23 mouse cellular contexts compared by ENCODE assay signal in the genomic region with DNA sequence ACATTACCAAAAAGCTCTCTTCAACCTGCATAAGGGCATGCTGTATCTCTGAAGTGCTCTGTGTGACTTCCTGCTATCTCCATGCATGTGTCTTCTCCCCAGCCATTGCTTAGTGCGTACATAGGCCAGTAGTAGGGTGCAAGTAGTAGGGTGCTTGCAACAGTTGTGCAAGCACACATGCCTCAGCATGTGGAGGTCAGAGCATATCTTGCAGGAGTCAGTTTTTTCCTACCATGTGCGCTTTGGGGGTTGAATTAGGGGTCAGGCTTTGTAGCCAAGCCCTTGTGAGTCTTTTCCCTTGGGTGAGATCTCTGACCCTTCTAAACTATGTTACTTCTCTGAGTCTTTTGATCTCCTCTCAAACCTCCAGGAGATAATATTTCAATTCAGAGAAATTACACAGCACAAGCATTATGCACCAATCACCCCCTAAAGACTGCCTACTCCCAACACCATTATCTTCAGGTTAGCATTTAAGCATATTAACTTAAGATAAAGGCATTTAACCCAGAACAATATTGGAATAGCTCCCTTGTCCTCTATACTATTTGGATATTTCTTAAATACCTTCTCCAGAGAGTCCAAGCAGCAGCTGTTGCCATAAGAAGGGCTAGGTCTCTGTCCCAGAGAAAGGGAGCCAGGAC. TPM values are rescaled to one million over a fixed set of nuclear protein-coding genes. Genes with fewer than 3 reads are reported as not detected.
A peak's percentile ranks its signal among the peaks of the same experiment; 100 is the strongest.
DNase-seq lines count a peak whose midpoint lies in the region; ATAC-seq and TF ChIP-seq lines count a peak whose summit lies in the region.
"Had no signal": no experiment of that assay in that cellular context is flagged by ENCODE, and none has a peak within 500 bp of the region (broad histone marks: within the 10 kb centered on the region; RNA-seq: fewer than 3 reads in every experiment).

No protein-coding gene starts in this region.

- no peak for DNase-seq in heart, adult 2 months
- peak; percentile 43 for DNase-seq in stomach, postnatal 0 days (ENCODE audit: low spot score)
- no peak for DNase-seq in left cerebral cortex, postnatal 25 days (ENCODE audit: low spot score in 2 of 2)
- DNase-seq: adrenal gland, adult 2 months; adrenal gland, postnatal 14 days; cerebellum, adult 11 months; cerebellum, adult 2 months; cerebellum, adult 9-11 months; cerebellum, postnatal 25 days; gastrocnemius, postnatal 25 days; heart, adult 18-20 months; heart, postnatal 10 days had no signal

- intact Hi-C loops in heart, adult 2 months (cut with DNase I), result no loop called here
- intact Hi-C loops in left cerebral cortex, postnatal 25 days (cut with DNase I), result no loop called here

- no peak overlapping the region for H3K4me3 ChIP-seq in heart, embryonic 13.5 days
- H3K4me3 ChIP-seq in heart, adult 2 months, result no peak overlapping the region
- no peak overlapping the region for H3K4me3 ChIP-seq in myocyte
- no peak overlapping the region for H3K4me3 ChIP-seq in stomach, embryonic 14.5 days (ENCODE audit: low read depth, low read length)
- H3K4me3 ChIP-seq in stomach, postnatal 0 days (ENCODE audit: low read depth, low read length), result no peak overlapping the region
- H3K4me3 ChIP-seq: embryonic facial prominence, embryonic 12.5 days; embryonic facial prominence, embryonic 15.5 days; hindbrain, embryonic 12.5 days; hindbrain, embryonic 15.5 days had no signal

- WGBS in heart, embryonic 13.5 days, result 77% methylated on average over 2 of the region's 2 CpGs
- 84% methylated on average over 2 of the region's 2 CpGs for WGBS in heart, adult 2 months
- 82% methylated on average over 2 of the region's 2 CpGs for WGBS in stomach, embryonic 14.5 days
- 76% methylated on average over 2 of the region's 2 CpGs for WGBS in stomach, postnatal 0 days

- H3K9me3 ChIP-seq in heart, embryonic 13.5 days, result no peaks in the 10 kb centered on the region
- no peaks in the 10 kb centered on the region for H3K9me3 ChIP-seq in stomach, embryonic 14.5 days (ENCODE audit: control insufficient read depth, low read depth, low read length)
- no peaks in the 10 kb centered on the region for H3K9me3 ChIP-seq in stomach, postnatal 0 days (ENCODE audit: control insufficient read depth, low read length)
- H3K9me3 ChIP-seq: embryonic facial prominence, embryonic 12.5 days; embryonic facial prominence, embryonic 15.5 days; hindbrain, embryonic 12.5 days; hindbrain, embryonic 15.5 days had no signal

- TF ChIP-seq POLR2A in heart, adult 2 months (IDR thresholded peaks at IDR 0.05; ENCODE audit: insufficient read depth, low read depth, low read length), result no peak
- no peak for TF ChIP-seq POLR2A in myocyte (IDR thresholded peaks at IDR 0.05; ENCODE audit: insufficient read length, low read depth)

- no peak overlapping the region for H3K9ac ChIP-seq in heart, embryonic 13.5 days
- H3K9ac ChIP-seq in heart, adult 2 months (ENCODE audit: low read depth, low read length), result no peak overlapping the region
- H3K9ac ChIP-seq in stomach, embryonic 14.5 days (replicated peaks; ENCODE audit: low read depth, low read length), result no peak overlapping the region
- no peak overlapping the region for H3K9ac ChIP-seq in stomach, postnatal 0 days (ENCODE audit: low read length)
- H3K9ac ChIP-seq: embryonic facial prominence, embryonic 12.5 days; embryonic facial prominence, embryonic 15.5 days; hindbrain, embryonic 12.5 days; hindbrain, embryonic 15.5 days had no signal

- no peaks in the 10 kb centered on the region for H3K27me3 ChIP-seq in heart, embryonic 13.5 days (replicated peaks)
- H3K27me3 ChIP-seq in heart, adult 2 months (ENCODE audit: control insufficient read depth, insufficient read depth, low read length), result no peaks in the 10 kb centered on the region
- H3K27me3 ChIP-seq in myocyte (ENCODE audit: control insufficient read depth, insufficient read depth, insufficient read length), result no peaks in the 10 kb centered on the region
- no peaks in the 10 kb centered on the region for H3K27me3 ChIP-seq in stomach, embryonic 14.5 days (ENCODE audit: control insufficient read depth, insufficient read depth, low read length)
- H3K27me3 ChIP-seq in stomach, postnatal 0 days (ENCODE audit: control insufficient read depth, insufficient read depth, low read length), result no peaks in the 10 kb centered on the region
- H3K27me3 ChIP-seq: embryonic facial prominence, embryonic 12.5 days; embryonic facial prominence, embryonic 15.5 days; hindbrain, embryonic 12.5 days; hindbrain, embryonic 15.5 days had no signal

- no peak for ATAC-seq in heart, embryonic 13.5 days (ENCODE audit: extremely low read depth, insufficient number of reproducible peaks, low FRiP score, low TSS enrichment)
- peak; percentile 68; the same call in 1 of the 2 replicates for ATAC-seq in stomach, embryonic 14.5 days (ENCODE audit: insufficient number of reproducible peaks, insufficient read depth, low FRiP score, low read depth)
- ATAC-seq in stomach, postnatal 0 days (ENCODE audit: low FRiP score, low TSS enrichment), result peak; percentile 24; the same call in 1 of the 2 replicates
- ATAC-seq: CD4-positive, CD25-positive, alpha-beta regulatory T cell, adult 4 months; forebrain, embryonic 14.5 days had no signal

- peaks cover 58% of the 10 kb centered on the region for H3K4me1 ChIP-seq in heart, embryonic 13.5 days
- H3K4me1 ChIP-seq in heart, adult 2 months (ENCODE audit: control insufficient read depth, insufficient read depth, low read length), result no peaks in the 10 kb centered on the region; the same call in 1 of the 2 replicates
- H3K4me1 ChIP-seq in stomach, embryonic 14.5 days (ENCODE audit: control insufficient read depth, insufficient read depth, low read length), result no peaks in the 10 kb centered on the region
- no peaks in the 10 kb centered on the region for H3K4me1 ChIP-seq in stomach, postnatal 0 days (replicated peaks; ENCODE audit: control insufficient read depth, insufficient read depth)
- H3K4me1 ChIP-seq: embryonic facial prominence, embryonic 12.5 days; embryonic facial prominence, embryonic 15.5 days; hindbrain, embryonic 12.5 days; hindbrain, embryonic 15.5 days had no signal

- H3K27ac ChIP-seq in heart, embryonic 13.5 days (replicated peaks), result 0 out of 2 replicates have a peak overlapping the region, but pooled peaks have one; percentile 9
- H3K27ac ChIP-seq in heart, adult 2 months, result no peak overlapping the region
- H3K27ac ChIP-seq in stomach, embryonic 14.5 days (ENCODE audit: low read length), result no peak overlapping the region
- H3K27ac ChIP-seq in stomach, postnatal 0 days (replicated peaks), result no peak overlapping the region
- H3K27ac ChIP-seq: embryonic facial prominence, embryonic 12.5 days; embryonic facial prominence, embryonic 15.5 days; hindbrain, embryonic 12.5 days; hindbrain, embryonic 15.5 days had no signal

- H3ac ChIP-seq in myocyte (ENCODE audit: control insufficient read depth, insufficient read length), result no peak overlapping the region

- no peaks in the 10 kb centered on the region for H3K79me2 ChIP-seq in heart, adult 2 months (replicated peaks; ENCODE audit: control insufficient read depth, insufficient read depth, low read length)
- no peaks in the 10 kb centered on the region for H3K79me2 ChIP-seq in myocyte (ENCODE audit: control insufficient read depth, insufficient read depth)

- no peak for TF ChIP-seq EP300 in heart, adult 2 months (IDR thresholded peaks at IDR 0.05; ENCODE audit: insufficient read depth, low read depth, low read length)
- no peak for TF ChIP-seq EP300 in stomach, postnatal 0 days (optimal IDR thresholded peaks at IDR 0.05)

- no peaks in the 10 kb centered on the region for H3K36me3 ChIP-seq in heart, embryonic 13.5 days
- no peaks in the 10 kb centered on the region; the same call in none of the 2 replicates for H3K36me3 ChIP-seq in heart, adult 2 months (ENCODE audit: control insufficient read depth, insufficient read depth, low read length)
- H3K36me3 ChIP-seq in myocyte (ENCODE audit: control insufficient read depth, insufficient read depth), result no peaks in the 10 kb centered on the region
- no peaks in the 10 kb centered on the region for H3K36me3 ChIP-seq in stomach, embryonic 14.5 days (ENCODE audit: control insufficient read depth, insufficient read depth, low read length)
- H3K36me3 ChIP-seq in stomach, postnatal 0 days (ENCODE audit: control insufficient read depth, insufficient read depth, low read length), result no peaks in the 10 kb centered on the region
- H3K36me3 ChIP-seq: embryonic facial prominence, embryonic 12.5 days; embryonic facial prominence, embryonic 15.5 days; hindbrain, embryonic 12.5 days; hindbrain, embryonic 15.5 days had no signal

- H3K4me2 ChIP-seq in heart, embryonic 13.5 days, result no peak overlapping the region
- H3K4me2 ChIP-seq in myocyte (ENCODE audit: low read depth), result peak overlapping the region; percentile 68
- H3K4me2 ChIP-seq in stomach, embryonic 14.5 days (replicated peaks; ENCODE audit: low read depth, low read length), result no peak overlapping the region
- no peak overlapping the region for H3K4me2 ChIP-seq in stomach, postnatal 0 days (replicated peaks; ENCODE audit: low read depth)
- H3K4me2 ChIP-seq: embryonic facial prominence, embryonic 12.5 days; embryonic facial prominence, embryonic 15.5 days; hindbrain, embryonic 12.5 days; hindbrain, embryonic 15.5 days had no signal

- TF ChIP-seq CTCF in heart, adult 2 months (IDR thresholded peaks at IDR 0.05), result no peak
- no peak for TF ChIP-seq CTCF in stomach, postnatal 0 days (IDR thresholded peaks at IDR 0.05; ENCODE audit: low read depth)

TF ChIP-seq in myocyte, 11 proteins besides CTCF, POLR2A, EP300 and RAD21:
- TF ChIP-seq REST (IDR thresholded peaks at IDR 0.05; ENCODE audit: insufficient read depth, insufficient read length), result no peak
- no peak for TF ChIP-seq TCF3 (IDR thresholded peaks at IDR 0.05; ENCODE audit: insufficient read length, low read depth)
TF ChIP-seq in myocyte: peak in this region for 0.

RNA-seq across cellular contexts. Expression of gene Ddx60, which starts 8.6 kb away (rescaled TPM):
- polyA plus RNA-seq in heart, embryonic 13.5 days (2015; fragmentation: Nextera tagmentation; extraction: Ambion mirVana), result 2.6 and 2.7 TPM in 2 replicates
- total RNA-seq in heart, adult 2 months (2021), result 1 to 10 TPM; 1.1 to 1.7 TPM
- polyA plus RNA-seq in heart, adult 2 months (2012; rRNA removed), result 0.53 and 1.2 TPM in 2 replicates
- 0.04 TPM for polyA plus RNA-seq in myocyte (2012; fragmentation: generic; extraction: Trizol)
- 1.2 and 1.4 TPM in 2 replicates for polyA plus RNA-seq in stomach, embryonic 14.5 days (2014; fragmentation: Nextera tagmentation; extraction: Ambion mirVana)
- 5.2 and 6.8 TPM in 2 replicates for polyA plus RNA-seq in stomach, postnatal 0 days (2015; fragmentation: Nextera tagmentation; extraction: Ambion mirVana)
- total RNA-seq in left cerebral cortex, postnatal 25 days (2021), result under 1 TPM; 0.23 to 0.78 TPM
- total RNA-seq: MEL had no signal
- polyA plus RNA-seq: C2C12 had no signal

RNA-seq across cellular contexts. Expression of gene Palld, which starts 16.8 kb away (rescaled TPM):
- polyA plus RNA-seq in heart, embryonic 13.5 days (2015; fragmentation: Nextera tagmentation; extraction: Ambion mirVana), result 166 and 167 TPM in 2 replicates
- total RNA-seq in heart, adult 2 months (2021), result 100 to 1,000 TPM; 169 to 188 TPM
- 60.3 and 70.8 TPM in 2 replicates for polyA plus RNA-seq in heart, adult 2 months (2012; rRNA removed)
- polyA plus RNA-seq in myocyte (2012; fragmentation: generic; extraction: Trizol), result 52.4 TPM
- 88.7 and 91.0 TPM in 2 replicates for polyA plus RNA-seq in stomach, embryonic 14.5 days (2014; fragmentation: Nextera tagmentation; extraction: Ambion mirVana)
- 69.9 and 71.0 TPM in 2 replicates for polyA plus RNA-seq in stomach, postnatal 0 days (2015; fragmentation: Nextera tagmentation; extraction: Ambion mirVana)
- 1 to 10 TPM; 4.0 to 4.2 TPM for total RNA-seq in left cerebral cortex, postnatal 25 days (2021)
